7 mouse cellular contexts compared by ENCODE assay signal in the genomic region with DNA sequence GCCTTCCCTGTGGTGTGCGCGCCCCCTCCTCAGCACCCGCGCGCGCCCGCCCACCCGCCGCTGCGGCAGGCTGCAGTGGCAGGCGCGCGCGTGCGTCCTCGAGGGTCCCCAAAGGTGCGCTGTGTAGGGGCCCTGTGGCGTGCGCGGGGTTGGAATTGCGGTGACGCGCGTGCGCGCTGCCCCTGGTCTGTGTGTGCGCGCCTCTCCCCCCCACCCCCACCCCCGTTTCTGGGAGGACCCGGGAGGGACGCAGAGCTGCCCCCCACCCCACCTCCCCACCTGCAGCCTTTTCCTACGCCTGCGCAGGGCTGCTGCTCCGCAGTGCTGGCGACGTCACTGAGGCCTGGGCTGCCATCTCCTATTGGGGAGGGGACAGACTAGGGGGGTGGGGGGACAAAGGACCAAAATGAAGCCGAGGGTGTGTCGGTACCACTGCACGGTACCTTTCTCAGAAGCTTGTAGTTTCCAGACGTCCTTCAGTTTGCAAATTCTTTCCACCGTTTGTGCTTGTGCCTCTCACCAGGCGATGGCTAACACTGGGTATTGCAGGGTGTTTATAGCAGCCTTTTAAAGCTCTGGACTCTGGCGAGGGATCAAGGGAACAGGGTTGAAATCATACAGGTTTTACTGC. TPM values are rescaled to one million over a fixed set of nuclear protein-coding genes. Genes with fewer than 3 reads are reported as not detected.
A peak's percentile ranks its signal among the peaks of the same experiment; 100 is the strongest.
DNase-seq lines count a peak whose midpoint lies in the region; ATAC-seq and TF ChIP-seq lines count a peak whose summit lies in the region.

TSS of gene Pigp (minus strand) at position 542 of the 631 bp plus-strand sequence.

- H3K36me3 ChIP-seq in heart, embryonic 16.5 days (ENCODE audit: control insufficient read depth, insufficient read depth), result no peaks in the 10 kb centered on the region

- H3K27me3 ChIP-seq in heart, embryonic 16.5 days (ENCODE audit: control insufficient read depth, insufficient read depth, low read length), result no peaks in the 10 kb centered on the region

- DNase-seq in ES-CJ7 (ENCODE audit: low read depth, low spot score), result peak; percentile 94
- peak; percentile 54 for DNase-seq in adrenal gland, postnatal 25 days
- peak; percentile 52 for DNase-seq in fibroblast of lung, adult 2 months (ENCODE audit: low read depth)
- DNase-seq in kidney, postnatal 36 days, result peak; percentile 54 to 64
- DNase-seq in lung, adult 2 months, result peak; percentile 37

- peak within 1 kb of the TSS; percentile 71 for H3K4me3 ChIP-seq in heart, embryonic 16.5 days (ENCODE audit: low read length)
- H3K4me3 ChIP-seq in lung, adult 2 months (replicated peaks; ENCODE audit: extremely low read depth, low read depth, low read length), result peak within 1 kb of the TSS; percentile 83
- peak within 1 kb of the TSS; percentile 87 for H3K4me3 ChIP-seq in olfactory bulb, adult 2 months (ENCODE audit: insufficient read depth, low read depth, low read length)

- peak within 1 kb of the TSS; percentile 98 for H3K27ac ChIP-seq in heart, embryonic 16.5 days (ENCODE audit: low read length)
- H3K27ac ChIP-seq in olfactory bulb, adult 2 months (ENCODE audit: insufficient read depth, low read depth, low read length), result peak within 1 kb of the TSS; percentile 92

- WGBS in heart, embryonic 16.5 days, result under 1% methylated on average over 43 of the region's 43 CpGs
- WGBS in lung, adult 2 months, result under 1% methylated on average over 41 of the region's 43 CpGs
- 0% methylated on average over 43 of the region's 43 CpGs for WGBS in olfactory bulb, adult 2 months

- peak; percentile 8; the same call in 1 of the 2 replicates for TF ChIP-seq CTCF in lung, adult 2 months (IDR thresholded peaks at IDR 0.05; ENCODE audit: insufficient read depth, low read length)
- TF ChIP-seq CTCF in olfactory bulb, adult 2 months (IDR thresholded peaks at IDR 0.05; ENCODE audit: insufficient read depth, low read depth, low read length), result no peak

- H3K4me2 ChIP-seq in heart, embryonic 16.5 days (ENCODE audit: low read depth, low read length), result peak within 1 kb of the TSS; percentile 74

- ATAC-seq in heart, embryonic 16.5 days (replicated peaks; ENCODE audit: extremely low read depth, insufficient read depth, low FRiP score), result peak; percentile 74

- no peak for TF ChIP-seq POLR2A in lung, adult 2 months (IDR thresholded peaks at IDR 0.05; ENCODE audit: borderline replicate concordance, extremely low read depth, low read depth, low read length)
- no peak for TF ChIP-seq POLR2A in olfactory bulb, adult 2 months (IDR thresholded peaks at IDR 0.05; ENCODE audit: insufficient read depth, low read depth, low read length)

- H3K9ac ChIP-seq in heart, embryonic 16.5 days (ENCODE audit: low read length), result peak within 1 kb of the TSS; percentile 89

- peaks cover 26% of the 10 kb centered on the region for H3K4me1 ChIP-seq in heart, embryonic 16.5 days (ENCODE audit: control insufficient read depth, insufficient read depth, low read length)
- peaks cover 9% of the 10 kb centered on the region for H3K4me1 ChIP-seq in lung, adult 2 months (ENCODE audit: control insufficient read depth, insufficient read depth, low read length)
- H3K4me1 ChIP-seq in olfactory bulb, adult 2 months (ENCODE audit: control insufficient read depth, insufficient read depth, low read length), result no peaks in the 10 kb centered on the region

- no peaks in the 10 kb centered on the region for H3K9me3 ChIP-seq in heart, embryonic 16.5 days (replicated peaks; ENCODE audit: control insufficient read depth, low read length)

RNA-seq across cellular contexts. Expression of gene Pigp, which starts in this region (rescaled TPM):
- total RNA-seq in adrenal gland, postnatal 25 days (2021), result 88.4 and 110 TPM in 2 replicates
- 105 and 119 TPM in 2 replicates for polyA plus RNA-seq in heart, embryonic 16.5 days (2015; fragmentation: Nextera tagmentation; extraction: Ambion mirVana)
- polyA plus RNA-seq in lung, adult 2 months (2012; rRNA removed), result 20.6 and 23.8 TPM in 2 replicates
- not detected in 2 replicates for polyA plus RNA-seq in olfactory bulb, adult 2 months (2012; ENCODE audit: insufficient read depth, insufficient read length, low replicate concordance, missing spikeins)

Comparison
In these comparisons a context has a peak if more than half of its experiments do, and no peak if none do; other contexts are left out.
1. Peak in every context shown above with its lines: DNase-seq, ATAC-seq, H3K4me3 ChIP-seq and H3K27ac ChIP-seq.
2. RNA of gene Pigp (polyA plus RNA-seq): 105 to 119 TPM in heart, embryonic 16.5 days and 20.6 to 23.8 TPM in lung, adult 2 months; not detected in olfactory bulb, adult 2 months; every median in the first group is over 10 times any median in the second.
3. DNase-seq: peak in every context shown above with its lines; median percentile 94 in ES-CJ7; 59 in kidney, postnatal 36 days; 54 in adrenal gland, postnatal 25 days; 52 in fibroblast of lung, adult 2 months; 37 in lung, adult 2 months.